Mouse (Mus musculus): ENCODE data around the gene Vmn2r63.
"Not testable (repeated sequence)": the region's sequence is repeated elsewhere in the genome, so short reads cannot be mapped to it uniquely, and the experiment has no call there.

DNA sequence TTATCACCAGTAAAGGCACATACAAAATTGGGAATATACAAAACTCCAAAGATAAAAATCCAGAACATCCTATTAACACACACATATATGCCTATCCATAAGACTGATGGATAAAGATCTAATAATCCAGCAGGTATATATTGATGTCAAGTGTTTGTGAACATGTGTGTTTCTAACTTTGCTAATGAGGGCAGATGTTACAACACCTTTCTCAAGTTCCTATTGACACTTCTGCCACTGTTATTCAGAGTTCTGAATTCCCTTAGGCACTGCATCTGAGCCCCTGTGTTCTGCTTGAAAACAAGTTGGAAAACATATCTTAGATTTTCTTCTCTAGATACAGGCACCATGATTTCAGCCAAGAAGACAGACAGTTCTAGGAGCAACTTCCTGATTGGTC is at the start of gene Vmn2r63:
- TF ChIP-seq POLR2A (IDR thresholded peaks at IDR 0.05; ENCODE audit: borderline replicate concordance, extremely low read depth, insufficient read depth, insufficient read length, poor library complexity, severe bottlenecking); CTCF (IDR thresholded peaks at IDR 0.05; ENCODE audit: borderline replicate concordance, extremely low read depth, insufficient read depth, insufficient read length): not testable (repeated sequence)
